Mouse (Mus musculus): ENCODE results near the gene Cntnap2.

Gene Cntnap2

DNA sequence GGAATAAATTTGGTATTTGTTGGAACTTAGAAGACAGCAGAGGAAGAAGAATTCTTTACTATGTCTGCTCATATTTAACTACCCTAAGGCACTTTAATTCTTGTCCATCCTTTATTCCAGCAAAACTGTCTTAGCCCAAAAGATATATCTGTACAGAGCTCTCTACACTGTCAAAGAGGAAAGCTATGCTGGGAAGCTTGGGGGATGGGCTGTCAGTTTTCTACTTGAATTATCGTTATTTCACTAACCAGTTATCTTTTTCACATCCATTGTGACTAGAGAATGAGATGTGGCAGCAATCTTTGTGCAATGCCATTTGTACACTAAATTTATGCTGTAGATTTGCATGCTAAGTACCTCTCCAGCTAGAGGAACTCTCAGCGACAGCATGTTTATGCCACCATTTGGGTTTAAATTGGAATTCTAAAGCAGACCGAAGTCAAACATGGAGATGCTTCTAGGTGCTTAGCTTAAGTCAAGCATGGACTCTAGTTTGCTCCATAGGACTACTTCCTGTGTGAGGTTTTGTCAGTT lies 268.9 kb downstream of the Cntnap2 start:
- DNase-seq (ENCODE audit: low spot score in 2 of 2), result no peak

DNA sequence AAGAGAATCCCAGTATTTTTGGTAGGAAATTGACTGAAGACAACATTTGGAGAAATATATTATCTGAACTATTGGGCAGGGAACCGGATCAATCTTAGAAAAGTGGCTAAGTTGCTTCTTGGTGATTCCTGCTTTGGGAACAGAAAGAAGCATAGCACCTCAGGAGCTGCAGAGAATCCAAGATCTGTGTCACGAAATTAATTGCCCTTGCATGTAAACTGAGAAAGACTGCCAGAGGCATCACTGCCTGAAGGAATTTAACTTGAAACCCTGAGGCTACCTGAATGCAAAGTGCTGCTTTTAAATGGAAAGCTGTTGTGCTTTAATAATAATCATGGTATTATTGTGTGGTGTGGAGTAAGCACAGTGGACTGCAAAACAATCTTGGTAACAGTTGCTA lies 286.2 kb downstream of the Cntnap2 start:
- DNase-seq (ENCODE audit: low spot score in 2 of 2), result no peak

GRCm38 (mm10) chr6:45345953-45346352 lies 286.8 kb downstream of the Cntnap2 start:
- no peak for DNase-seq (ENCODE audit: low spot score in 2 of 2)

DNA sequence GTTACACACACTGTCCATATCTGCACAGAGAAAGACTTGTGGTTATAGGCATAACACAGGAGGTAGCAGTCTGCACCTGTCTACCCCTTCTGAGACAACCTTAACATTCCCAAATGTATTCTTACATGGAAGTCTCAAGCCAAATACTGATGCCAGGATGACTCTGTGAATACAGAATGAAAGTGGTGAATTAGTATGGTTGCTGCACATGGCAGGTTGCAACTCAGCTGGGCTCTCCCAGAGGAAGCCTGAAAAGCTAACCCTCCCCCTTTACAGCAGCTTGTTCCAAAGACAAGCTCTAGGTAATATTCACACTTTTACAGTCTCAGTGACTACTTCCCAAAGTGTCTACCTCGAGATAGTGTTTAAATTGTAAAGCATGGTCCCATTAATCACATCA lies 307.3 kb downstream of the Cntnap2 start:
- DNase-seq (ENCODE audit: low spot score in 2 of 2), result no peak

GRCm38 (mm10) chr6:45381126-45381525 lies 322.0 kb downstream of the Cntnap2 start:
- DNase-seq (ENCODE audit: low spot score in 2 of 2), result no peak

GRCm38 (mm10) chr6:45389034-45389433 lies 329.9 kb downstream of the Cntnap2 start:
- DNase-seq (ENCODE audit: low spot score in 2 of 2), result no peak

DNA sequence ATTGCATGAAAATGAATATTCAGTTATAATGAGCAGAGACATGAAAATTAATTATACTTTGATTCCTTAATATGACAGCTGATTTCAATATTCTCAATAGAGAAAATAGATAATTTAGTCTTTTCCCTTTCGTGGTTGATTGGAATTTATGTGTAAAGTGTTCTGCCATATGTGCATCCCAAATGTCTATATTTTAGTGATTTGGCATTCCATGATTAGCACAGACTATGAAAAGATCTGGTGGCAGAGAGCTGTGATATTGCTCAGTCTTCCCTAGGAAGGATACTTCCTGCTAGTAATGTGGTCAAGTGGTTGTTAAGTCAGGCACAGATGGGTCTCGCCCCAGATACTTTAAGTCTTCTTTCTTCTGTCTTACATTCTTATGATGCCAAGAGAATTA lies 354.5 kb downstream of the Cntnap2 start:
- no peak for DNase-seq (ENCODE audit: low spot score in 2 of 2)

GRCm38 (mm10) chr6:45455424-45455823 lies 396.3 kb downstream of the Cntnap2 start:
- no peak for DNase-seq (ENCODE audit: low spot score in 2 of 2)

DNA sequence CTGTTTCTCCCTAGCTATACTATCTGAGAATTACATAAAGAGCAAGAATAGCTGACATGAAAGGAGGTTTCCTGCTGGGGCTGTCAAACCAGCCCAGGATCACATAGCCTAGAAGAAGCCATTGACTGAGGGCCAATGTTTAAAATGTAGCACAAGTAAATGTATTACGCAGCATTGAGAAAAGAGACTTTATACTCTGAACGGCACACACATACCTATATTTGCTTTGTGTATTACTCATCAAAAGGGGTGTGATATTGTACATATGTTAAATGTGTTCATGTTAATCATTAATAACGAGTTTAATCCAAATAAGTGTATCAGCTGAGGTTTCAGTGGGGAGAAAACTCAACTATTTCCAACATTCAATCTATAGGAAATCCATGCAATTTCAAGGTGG lies 459.1 kb downstream of the Cntnap2 start:
- no peak for DNase-seq (ENCODE audit: low spot score in 2 of 2)

- DNase-seq (ENCODE audit: low spot score in 2 of 2), result no peak
These were observed 477.8 kb downstream of the Cntnap2 start for GRCm38 (mm10) chr6:45536999-45537398.

DNA sequence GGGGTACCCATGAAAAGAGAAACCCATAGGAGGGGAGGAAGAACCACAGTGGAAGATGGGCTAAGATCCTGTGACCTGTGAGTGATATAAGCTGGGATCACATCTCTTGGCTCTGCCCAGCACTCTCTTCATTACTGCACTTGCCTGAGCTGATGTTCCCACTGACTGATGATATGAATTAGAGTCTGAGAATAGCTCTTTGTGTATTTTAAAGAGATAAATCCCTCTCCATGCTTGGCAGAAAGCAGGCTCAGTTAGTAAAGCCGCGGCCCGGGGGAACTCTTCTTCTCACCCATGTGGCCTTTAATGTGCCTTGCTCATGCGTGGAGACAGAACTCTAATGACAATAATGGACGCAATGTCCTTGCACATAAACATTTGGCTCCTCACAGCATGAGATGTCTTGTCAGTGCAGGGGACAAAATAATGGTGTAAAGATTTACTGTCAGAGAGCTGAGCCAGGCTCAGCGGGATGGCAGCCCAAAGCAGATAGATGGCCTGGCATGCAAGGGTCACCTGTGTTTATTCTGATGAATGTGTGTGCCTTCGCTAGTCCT lies 485.2 kb downstream of the Cntnap2 start:
- DNase-seq (ENCODE audit: low spot score in 2 of 2), result no peak

- no peak for DNase-seq (ENCODE audit: low spot score in 2 of 2)
These were observed 500.6 kb downstream of the Cntnap2 start for GRCm38 (mm10) chr6:45559724-45560123.

GRCm38 (mm10) chr6:45584467-45585094 lies 525.4 kb downstream of the Cntnap2 start:
- no peak for DNase-seq (ENCODE audit: low spot score in 2 of 2)

DNA sequence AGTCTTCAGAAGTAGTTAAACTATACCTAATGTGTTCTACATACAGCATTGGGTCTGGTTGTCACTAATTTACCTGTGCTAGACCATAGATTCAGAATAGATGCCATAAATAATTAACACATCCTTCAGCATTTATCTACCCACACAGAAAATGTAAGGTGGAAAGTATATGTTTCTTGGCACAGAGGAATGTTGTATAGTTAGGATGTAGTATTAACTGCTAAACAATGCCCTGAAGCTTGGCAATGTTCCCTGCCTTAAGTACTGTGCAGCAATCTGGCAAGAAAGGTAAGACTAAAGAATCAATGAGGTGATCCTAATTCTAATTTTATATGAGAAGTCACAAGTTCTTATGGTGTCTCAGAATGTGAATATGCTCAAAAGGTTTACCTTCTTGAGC lies 529.9 kb downstream of the Cntnap2 start:
- DNase-seq (ENCODE audit: low spot score in 2 of 2), result no peak

DNA sequence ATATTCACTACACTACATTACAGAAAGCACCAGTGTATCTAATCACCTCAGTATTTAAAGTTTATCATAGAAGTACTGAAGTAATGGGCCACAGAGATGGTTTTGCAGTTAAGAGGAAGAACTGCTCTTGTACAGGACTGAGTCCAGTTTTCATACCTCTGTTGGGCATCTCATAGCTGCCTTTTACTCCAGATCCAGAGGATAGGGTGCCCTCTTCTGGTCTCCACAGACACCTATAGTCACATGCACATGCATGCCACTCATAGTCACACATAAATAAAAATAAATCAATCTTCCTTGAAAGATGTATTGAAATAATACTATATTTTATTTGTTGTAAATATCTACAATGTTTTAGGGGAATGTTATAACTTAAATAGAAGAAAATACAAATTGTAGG lies 587.9 kb downstream of the Cntnap2 start:
- DNase-seq (ENCODE audit: low spot score in 2 of 2), result no peak

- no peak for DNase-seq (ENCODE audit: low spot score in 2 of 2)
These were observed 589.3 kb downstream of the Cntnap2 start for GRCm38 (mm10) chr6:45648419-45648818.

DNA sequence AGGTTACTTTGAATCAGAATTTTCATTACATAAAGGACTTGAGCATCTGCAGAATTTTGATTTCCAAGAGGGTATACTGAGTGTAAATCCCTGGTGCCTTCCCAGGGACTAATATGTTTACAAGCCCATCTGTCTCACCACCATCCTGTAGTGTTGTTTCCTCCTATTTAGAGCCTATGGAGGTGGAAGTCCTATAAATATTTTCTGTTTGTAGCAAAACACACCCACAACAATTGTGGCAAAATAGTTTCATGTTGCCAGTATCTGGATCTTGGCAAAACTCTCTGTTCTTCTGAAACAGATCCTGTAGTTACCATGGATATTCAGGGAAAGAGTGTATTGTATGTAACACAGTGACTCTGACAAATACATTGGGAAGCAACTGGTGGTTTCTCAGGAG lies 641.1 kb downstream of the Cntnap2 start:
- DNase-seq (ENCODE audit: low spot score in 2 of 2), result no peak

- no peak for DNase-seq (ENCODE audit: low spot score in 2 of 2)
These were observed 732.5 kb downstream of the Cntnap2 start for GRCm38 (mm10) chr6:45791612-45792011.

GRCm38 (mm10) chr6:45841626-45842341 lies 782.6 kb downstream of the Cntnap2 start:
- no peak for DNase-seq (ENCODE audit: low spot score in 2 of 2)

- no peak for DNase-seq (ENCODE audit: low spot score in 2 of 2)
These were observed 784.6 kb downstream of the Cntnap2 start for GRCm38 (mm10) chr6:45843736-45844135.

GRCm38 (mm10) chr6:45871409-45871992 lies 812.3 kb downstream of the Cntnap2 start:
- no peak for DNase-seq (ENCODE audit: low spot score in 2 of 2)

GRCm38 (mm10) chr6:45885486-45885885 lies 826.3 kb downstream of the Cntnap2 start:
- no peak for DNase-seq (ENCODE audit: low spot score in 2 of 2)

GRCm38 (mm10) chr6:45887901-45888300 lies 828.7 kb downstream of the Cntnap2 start:
- no peak for DNase-seq (ENCODE audit: low spot score in 2 of 2)
